Mouse (Mus musculus) layer of hippocampus, postnatal 25 days (tissue): ENCODE results near the gene Gid8. TPM values are rescaled to one million over a fixed set of nuclear protein-coding genes. Genes with fewer than 3 reads are reported as not detected.

Source experiments
- DNase-seq, 2 experiments: peaks; one replicate each; pipeline ENCODE4 v3.0.0; 2022; ENCODE audit warnings: mixed read lengths in 2 of 2, low spot score in 1 of 2; ENCODE audit errors: extremely low spot score in 1 of 2
- total RNA-seq, 2 experiments: library from RNA; stranded (reverse); gene quantifications; 2 replicates each; pipeline ENCODE4 v1.2.3; 2021

Gid8 gene
- total RNA-seq = 10 to 100 TPM; 60.5 to 62.2 TPM

DNA sequence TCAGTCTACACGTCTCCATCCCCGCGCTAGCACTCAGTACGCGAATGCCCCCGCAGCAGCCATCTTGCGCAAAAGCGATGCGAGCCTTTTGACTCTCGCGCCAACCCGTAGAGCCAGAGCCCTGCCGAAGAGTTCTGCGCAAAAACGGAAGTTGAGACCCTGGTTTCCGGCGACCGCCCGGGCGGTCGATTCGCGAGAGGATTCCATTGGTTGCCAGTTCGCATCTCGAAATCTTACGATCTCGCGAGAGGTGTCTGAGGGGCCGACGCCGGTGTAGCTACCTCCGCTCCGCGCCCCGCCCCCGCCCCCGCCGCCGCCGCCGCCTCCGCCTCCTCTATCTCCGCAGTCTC lies at the start of gene Gid8, which contains the start of gene Dido1:
TSS of gene Gid8 (plus strand) at position 195 of the 350 bp plus-strand sequence.
TSS of gene Dido1 (minus strand) at position 77 of the 350 bp plus-strand sequence.
- peak; percentile 91 to 93 for DNase-seq

DNA sequence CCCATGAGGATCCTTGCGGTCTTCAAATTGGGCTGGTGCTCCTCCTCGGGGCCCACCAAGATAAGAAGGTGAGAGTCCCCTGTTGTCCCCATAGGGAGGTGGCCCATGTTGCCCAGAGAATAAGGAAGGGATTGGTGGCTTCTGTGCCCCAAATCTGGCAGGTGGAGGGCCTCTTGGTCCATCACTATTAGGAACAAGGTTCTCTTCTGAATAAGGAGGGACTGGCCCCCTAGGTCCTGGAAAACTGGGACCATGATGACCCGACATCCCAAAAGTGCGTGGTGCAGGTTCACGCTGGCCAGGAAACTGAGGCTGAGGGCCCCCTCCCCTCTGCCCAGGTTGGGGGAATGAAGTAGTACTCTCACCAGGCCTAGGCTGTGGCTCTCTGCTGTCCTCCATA lies 49.4 kb upstream of the Gid8 start:
- no peak for DNase-seq

GRCm38 (mm10) chr2:180662008-180662407 lies 47.9 kb upstream of the Gid8 start:
- DNase-seq = no peak

DNA sequence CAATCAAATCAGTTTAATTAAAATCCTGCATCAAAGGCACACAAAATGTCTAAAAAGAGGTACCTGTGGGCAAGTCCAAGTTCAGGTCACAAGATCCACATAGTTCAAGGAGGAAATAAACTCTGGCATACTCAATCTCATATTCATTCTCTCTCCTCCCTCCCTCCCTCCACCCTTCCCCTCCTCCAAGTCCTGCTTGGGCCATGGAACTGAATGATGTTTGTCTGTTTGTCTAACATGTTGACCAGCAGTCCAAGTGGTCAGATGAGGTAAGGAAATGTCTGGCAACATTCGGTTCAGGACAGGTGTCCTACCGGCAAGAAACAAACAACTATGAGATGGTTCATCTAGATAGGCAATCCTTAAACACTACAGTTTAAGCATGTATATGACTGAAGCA lies 33.2 kb upstream of the Gid8 start:
- no peak for DNase-seq

GRCm38 (mm10) chr2:180678609-180679140 lies 31.2 kb upstream of the Gid8 start:
- DNase-seq = peak; percentile 58 to 70

- no peak for DNase-seq
Measured at GRCm38 (mm10) chr2:180681225-180681624, 28.7 kb upstream of the Gid8 start.

DNA sequence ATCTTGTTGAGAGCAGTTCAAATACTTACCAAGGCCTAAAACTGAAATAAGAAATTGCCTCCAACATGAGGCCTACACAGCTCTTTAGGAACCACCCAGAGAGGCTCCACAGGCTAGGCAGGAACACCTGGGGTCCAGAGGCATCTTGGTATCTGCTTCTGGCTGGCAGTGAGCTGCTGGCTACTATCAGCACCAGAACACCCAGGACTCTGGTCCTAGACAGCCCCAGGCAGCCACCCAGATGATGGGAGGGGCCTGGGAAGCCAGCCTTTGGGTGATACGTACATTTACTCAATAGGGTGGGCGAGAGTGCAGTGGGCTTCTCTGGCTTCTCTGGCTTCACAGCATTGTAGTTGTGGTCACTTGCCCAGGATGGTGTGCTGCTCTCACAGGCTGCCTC lies 26.4 kb upstream of the Gid8 start:
- DNase-seq = no peak

DNA sequence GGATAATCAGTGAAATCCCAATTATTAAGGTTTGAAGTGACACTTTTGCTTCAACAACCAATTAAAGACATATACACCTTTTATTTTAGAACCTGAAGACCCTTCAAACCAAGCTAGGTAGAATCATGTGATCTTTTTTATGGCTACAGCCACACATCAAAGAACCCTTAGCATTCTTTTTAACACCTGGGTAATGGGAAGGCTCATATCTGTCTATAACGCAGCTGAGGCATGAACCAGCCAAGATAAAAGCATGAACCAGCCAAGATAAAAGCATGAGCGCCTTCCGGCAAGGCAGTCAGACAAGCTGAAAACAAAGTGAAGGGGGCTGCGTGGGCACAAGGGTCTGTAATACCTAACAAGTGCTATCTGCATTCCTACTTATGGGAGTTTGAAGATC lies 25.9 kb upstream of the Gid8 start:
- no peak for DNase-seq

DNA sequence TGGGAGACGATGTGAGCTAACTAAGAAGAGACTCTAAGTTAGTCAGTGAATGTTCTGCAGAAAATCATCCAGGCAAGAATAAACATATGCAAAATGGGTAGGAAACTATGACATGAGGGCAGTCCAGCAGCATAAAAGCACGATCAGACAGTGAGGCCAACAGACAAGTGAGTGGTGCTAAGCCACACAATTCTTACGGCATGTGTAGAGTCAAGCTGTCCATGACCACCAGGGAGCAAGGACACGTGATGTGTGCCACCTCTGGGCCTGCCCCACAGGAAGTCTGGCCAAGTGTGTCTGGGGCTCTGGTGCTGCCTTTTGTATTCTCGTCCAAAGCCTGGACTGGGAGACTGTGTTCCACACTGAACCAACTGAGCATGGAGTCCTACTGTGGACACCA lies 20.1 kb upstream of the Gid8 start:
- DNase-seq = no peak

- no peak for DNase-seq
Measured at GRCm38 (mm10) chr2:180692630-180693029, 17.3 kb upstream of the Gid8 start.

DNA sequence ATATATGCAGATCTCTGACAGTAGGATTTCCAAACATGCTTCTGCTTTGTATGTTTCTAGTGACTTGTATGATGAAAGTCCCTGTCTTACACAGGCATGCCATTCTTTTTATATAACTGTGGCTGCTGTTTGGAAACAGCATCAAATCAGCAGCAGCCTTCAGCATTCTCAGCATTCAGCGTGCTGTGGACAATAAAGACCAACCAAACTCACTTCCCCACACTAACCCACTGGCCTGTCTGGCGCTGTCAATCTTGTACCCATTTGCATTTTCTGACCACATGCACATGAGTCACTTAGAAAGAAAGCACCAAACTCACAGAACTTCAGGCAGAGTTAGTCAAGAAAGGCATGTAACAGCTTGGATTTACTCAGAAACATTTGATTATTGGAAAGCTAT lies 14.7 kb upstream of the Gid8 start:
- no peak for DNase-seq

DNA sequence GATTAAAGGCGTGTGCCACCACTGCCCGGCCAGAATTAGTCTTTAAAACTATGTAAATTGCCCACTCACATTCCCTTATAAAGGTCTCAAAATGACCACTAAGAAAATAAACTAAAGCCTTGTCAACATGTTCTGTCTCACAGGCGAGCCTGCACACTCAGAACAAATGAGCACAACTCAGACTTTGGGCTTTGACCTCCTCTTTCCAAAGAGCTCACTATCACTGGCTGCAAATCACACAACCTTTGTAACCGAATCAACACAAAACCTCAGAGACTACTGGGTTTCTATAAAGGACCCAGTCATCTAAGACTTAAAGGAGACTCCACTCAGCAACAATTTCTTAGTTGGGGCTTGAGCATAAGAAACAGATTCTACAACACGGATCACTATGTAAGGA lies 9.5 kb upstream of the Gid8 start:
- DNase-seq = no peak

DNA sequence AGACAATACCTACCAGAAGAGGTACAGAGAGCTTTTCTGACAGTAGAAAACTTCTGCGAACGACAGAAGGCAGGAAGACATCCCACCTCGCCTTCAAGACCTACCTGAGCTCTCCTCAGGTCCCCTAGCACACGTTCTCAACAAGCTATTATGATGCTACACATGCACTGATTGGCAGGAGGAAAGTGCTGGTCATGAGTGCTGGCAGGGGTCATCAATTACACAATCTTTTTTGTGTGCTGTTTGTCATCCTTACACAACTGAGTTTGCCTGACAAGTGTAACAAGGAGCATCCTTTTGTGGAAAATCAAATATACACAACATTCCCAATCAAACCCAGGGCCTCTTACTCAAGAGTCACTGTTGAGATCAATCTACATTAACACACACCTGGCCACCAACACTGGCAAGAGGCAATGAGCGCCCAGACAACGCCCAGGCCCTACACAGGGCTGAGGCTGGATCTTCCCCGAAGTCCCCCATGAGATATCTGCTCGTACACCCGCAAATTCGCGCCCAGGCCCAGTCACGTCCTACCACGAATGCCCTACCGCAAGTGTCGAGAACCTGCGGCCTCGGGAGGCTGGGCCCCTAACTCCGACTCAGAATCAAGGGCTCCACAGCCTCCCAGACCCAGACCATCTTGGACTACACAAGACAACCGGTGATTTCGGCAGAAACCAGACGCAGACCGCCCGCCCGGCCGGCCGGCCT lies 8.7 kb upstream of the Gid8 start:
- no peak for DNase-seq

- DNase-seq = peak; percentile 85 to 92
Measured at GRCm38 (mm10) chr2:180701767-180702621, 7.9 kb upstream of the Gid8 start.

DNA sequence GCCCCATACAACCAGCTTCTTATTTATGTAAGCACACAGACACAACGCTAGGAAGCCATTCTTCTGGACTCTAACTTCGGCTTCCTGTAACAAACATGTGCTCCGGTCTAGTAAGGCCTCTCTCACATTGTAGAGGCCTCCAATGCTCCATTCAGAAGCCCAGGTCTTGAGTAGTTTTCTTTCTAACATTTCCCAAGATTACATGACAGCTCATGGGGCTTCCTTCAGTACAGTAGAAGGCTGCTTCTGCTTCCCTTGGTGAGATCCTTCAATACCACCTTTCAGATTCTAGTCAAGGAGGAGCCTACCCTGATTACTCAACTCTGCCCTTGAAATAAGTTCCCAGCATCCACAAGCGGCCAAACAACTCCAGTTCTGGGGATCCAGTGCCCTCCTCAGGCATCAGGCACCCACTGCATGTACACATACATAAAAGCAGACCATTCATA lies 7.2 kb upstream of the Gid8 start:
- no peak for DNase-seq

GRCm38 (mm10) chr2:180703175-180703574 lies 6.7 kb upstream of the Gid8 start:
- no peak for DNase-seq

DNA sequence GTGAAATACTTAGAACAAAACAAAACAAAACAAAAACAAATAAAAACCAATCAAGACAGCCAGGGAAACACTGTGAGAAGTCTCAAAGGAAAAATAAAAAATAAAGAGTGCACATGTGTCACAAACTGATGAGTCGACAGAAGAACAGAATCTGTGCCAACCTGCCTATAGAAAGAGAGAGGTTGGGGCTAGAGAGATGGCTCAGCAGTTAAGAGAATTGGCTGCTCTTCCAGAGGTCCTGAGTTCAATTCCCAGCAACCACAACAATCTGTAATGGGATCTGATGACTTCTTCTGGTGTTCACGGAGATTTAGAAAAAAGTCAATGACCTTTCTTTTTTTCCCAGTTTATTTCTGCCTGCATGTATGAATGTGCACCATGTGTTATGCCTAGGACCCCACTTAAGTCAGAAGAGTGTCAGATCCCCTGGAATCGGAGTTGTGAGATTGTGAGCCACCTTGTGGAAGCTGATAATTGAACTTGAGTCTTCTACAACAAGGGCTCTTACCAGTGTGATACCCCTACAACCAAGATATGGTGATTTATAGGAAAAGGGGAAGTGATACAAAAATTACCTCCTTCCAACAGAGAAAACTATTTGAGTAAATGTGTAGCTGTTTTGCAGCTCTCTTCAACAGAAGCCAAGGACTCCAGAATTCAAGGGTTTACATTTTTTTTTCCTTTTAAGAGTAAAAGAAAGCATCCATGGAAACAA lies 6.1 kb upstream of the Gid8 start:
- DNase-seq = no peak

- no peak for DNase-seq
Measured at GRCm38 (mm10) chr2:180704591-180704990, 5.3 kb upstream of the Gid8 start.

DNA sequence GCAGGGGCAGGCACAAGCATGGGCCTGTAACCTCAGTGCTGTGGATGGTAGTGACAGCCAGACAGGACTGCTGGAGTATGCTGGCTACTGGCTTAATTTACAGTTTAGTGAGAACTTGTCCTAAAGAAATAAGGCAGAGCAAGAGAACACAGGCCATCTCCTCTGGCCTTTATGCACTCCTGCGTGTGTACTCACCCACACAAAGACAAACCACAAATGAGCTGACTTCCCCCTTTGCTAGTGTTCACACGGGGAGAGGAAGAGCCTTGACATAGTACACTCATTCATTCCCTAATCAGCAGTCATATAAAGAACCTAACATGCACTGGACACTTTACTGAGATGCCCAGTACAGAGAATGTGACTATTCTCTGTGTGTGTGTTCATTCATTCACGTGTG lies 4.9 kb upstream of the Gid8 start:
- no peak for DNase-seq

DNA sequence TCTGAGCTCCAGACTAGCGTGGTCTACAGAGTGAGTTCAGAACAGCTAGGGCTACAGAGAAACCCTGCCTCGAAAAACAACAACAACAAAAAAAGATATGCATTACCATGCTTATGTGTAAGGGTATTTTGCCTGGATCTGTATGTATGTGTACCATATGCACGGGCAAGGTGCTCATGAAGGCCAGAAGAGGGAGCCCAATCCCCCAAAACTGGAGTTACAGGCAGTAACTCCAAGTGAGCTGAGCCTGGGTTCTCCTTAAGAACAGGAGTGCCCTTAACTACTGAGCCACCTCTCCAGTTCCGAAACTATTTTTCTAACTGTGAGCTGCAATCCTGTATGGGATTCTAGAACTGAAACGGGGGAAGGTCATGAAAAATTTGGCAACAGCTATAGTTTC lies 3.9 kb upstream of the Gid8 start:
- no peak for DNase-seq
